Mouse (Mus musculus) kidney, embryonic 14.5 days (tissue): ENCODE results near the gene Trib2. TPM values are rescaled to one million over a fixed set of nuclear protein-coding genes. Genes with fewer than 3 reads are reported as not detected.

Experiments
- ATAC-seq: fragments of 200-750 bp; cut with Nextera tagmentation; 2 replicates; pipeline ENCODE4 v1.8.0; 2017; ENCODE audit warnings: moderate number of reproducible peaks, mild to moderate bottlenecking, moderate TSS enrichment, moderate library complexity; ENCODE audit not compliant: low FRiP score, low TSS enrichment
- H3K27ac ChIP-seq: fragments of 300-500 bp; sonication (generic); 2 replicates; pipeline ENCODE4 v1.5.1; 2014; ENCODE audit warnings: low read depth, mild to moderate bottlenecking, low read length, moderate library complexity, mixed read lengths
- H3K27me3 ChIP-seq: fragments of 300-500 bp; sonication (generic); 2 replicates; pipeline ENCODE4 v1.6.1; 2014; ENCODE audit warnings: mild to moderate bottlenecking, low read length; ENCODE audit not compliant: control insufficient read depth, insufficient read depth
- H3K36me3 ChIP-seq: fragments of 300-500 bp; sonication (generic); 2 replicates; pipeline ENCODE4 v1.6.1; 2014; ENCODE audit warnings: low read length, mixed read lengths; ENCODE audit not compliant: control insufficient read depth, insufficient read depth
- H3K4me1 ChIP-seq: fragments of 300-500 bp; sonication (generic); 2 replicates; pipeline ENCODE4 v1.6.1; 2014; ENCODE audit warnings: low read length, mixed read lengths; ENCODE audit not compliant: control insufficient read depth, insufficient read depth
- H3K4me2 ChIP-seq: fragments of 300-500 bp; sonication (generic); replicated peaks from 2 replicates; pipeline ENCODE4 v1.6.1; 2014; ENCODE audit warnings: low read depth, mild to moderate bottlenecking, low read length
- H3K4me3 ChIP-seq: fragments of 300-500 bp; sonication (generic); 2 replicates; pipeline ENCODE4 v1.5.1; 2014; ENCODE audit warnings: mild to moderate bottlenecking, low read length
- H3K9ac ChIP-seq: fragments of 300-500 bp; sonication (generic); 2 replicates; pipeline ENCODE4 v1.6.1; 2014; ENCODE audit warnings: low read depth, mild to moderate bottlenecking, low read length, moderate library complexity
- H3K9me3 ChIP-seq: fragments of 300-500 bp; sonication (generic); 2 replicates; pipeline ENCODE4 v1.6.1; 2016; ENCODE audit warnings: low read length; ENCODE audit not compliant: control insufficient read depth
- WGBS: fragments of 180-500 bp; shearing (Covaris S2); extraction: QIAGEN DNeasy Blood & Tissue Kit; methylation state at CpG from one replicate; pipeline ENCODE4 v1.1.7; 2014; 5-methylcytosine and 5-hydroxymethylcytosine counted together
- polyA plus RNA-seq: library from polyadenylated mRNA; unstranded; fragments of >200 nt; fragmentation: Nextera tagmentation; extraction: Ambion mirVana; gene quantifications from 2 replicates; pipeline ENCODE4 v1.2.1, GENCODE M21; 2014

The Trib2 gene
- polyA plus RNA-seq, 1 experiment from 2014 or later = 58.7 TPM

GRCm38 (mm10) chr12:15798019-15798418, 18.7 kb downstream of the Trib2 start:
- no peak overlapping the region for H3K9ac ChIP-seq
- peaks cover 78% of the 10 kb centered on the region for H3K36me3 ChIP-seq
- no peak overlapping the region for H3K4me3 ChIP-seq
- no peaks in the 10 kb centered on the region for H3K9me3 ChIP-seq
- no peak for ATAC-seq
- no peak overlapping the region for H3K4me2 ChIP-seq
- H3K27ac ChIP-seq = no peak overlapping the region
- 72% methylated on average over 7 of the region's 7 CpGs for WGBS
- no peaks in the 10 kb centered on the region for H3K27me3 ChIP-seq
- H3K4me1 ChIP-seq = peaks cover 15% of the 10 kb centered on the region

- Histone ChIP-seq H3K4me3 (no peak overlapping the region), H3K27me3 (no peaks in the 10 kb centered on the region), H3K9me3 (no peaks in the 10 kb centered on the region), H3K4me2 (no peak overlapping the region), H3K4me1 (peaks cover 8% of the 10 kb centered on the region; the same call in 1 of the 2 replicates), H3K36me3 (peaks cover 73% of the 10 kb centered on the region), H3K9ac (no peak overlapping the region), H3K27ac (no peak overlapping the region)
- ATAC-seq = no peak
- WGBS = 88% methylated on average over 3 of the region's 3 CpGs
Observed at GRCm38 (mm10) chr12:15795886-15796285, 20.8 kb downstream of the Trib2 start.

- Histone ChIP-seq H3K4me3 (no peak overlapping the region), H3K4me1 (no peaks in the 10 kb centered on the region), H3K27ac (no peak overlapping the region), H3K4me2 (no peak overlapping the region), H3K36me3 (peaks cover 62% of the 10 kb centered on the region), H3K9me3 (no peaks in the 10 kb centered on the region), H3K27me3 (no peaks in the 10 kb centered on the region), H3K9ac (no peak overlapping the region)
- WGBS = 89% methylated on average over 8 of the region's 8 CpGs
- ATAC-seq = no peak
Observed at GRCm38 (mm10) chr12:15793336-15793735, 23.4 kb downstream of the Trib2 start.

GRCm38 (mm10) chr12:15790181-15790580, 26.5 kb downstream of the Trib2 start:
- Histone ChIP-seq H3K27ac (no peak overlapping the region), H3K9me3 (no peaks in the 10 kb centered on the region), H3K36me3 (peaks cover 34% of the 10 kb centered on the region; the same call in 1 of the 2 replicates), H3K4me3 (no peak overlapping the region), H3K27me3 (no peaks in the 10 kb centered on the region), H3K4me2 (no peak overlapping the region), H3K9ac (no peak overlapping the region), H3K4me1 (no peaks in the 10 kb centered on the region)
- 92% methylated on average over 2 of the region's 2 CpGs for WGBS
- no peak for ATAC-seq

GRCm38 (mm10) chr12:15777047-15777446, 39.7 kb downstream of the Trib2 start:
- Histone ChIP-seq H3K27me3 (no peaks in the 10 kb centered on the region), H3K9ac (no peak overlapping the region), H3K4me3 (no peak overlapping the region), H3K9me3 (0 out of 2 replicates have a peak, but pooled peaks cover 5% of the 10 kb centered on the region), H3K27ac (no peak overlapping the region), H3K4me1 (no peaks in the 10 kb centered on the region), H3K36me3 (no peaks in the 10 kb centered on the region), H3K4me2 (no peak overlapping the region)
- ATAC-seq = no peak

GRCm38 (mm10) chr12:15771686-15772085, 45.0 kb downstream of the Trib2 start:
- WGBS = 84% methylated on average over 6 of the region's 6 CpGs
- Histone ChIP-seq H3K4me1 (no peaks in the 10 kb centered on the region), H3K27ac (no peak overlapping the region), H3K36me3 (no peaks in the 10 kb centered on the region), H3K4me3 (no peak overlapping the region), H3K9ac (no peak overlapping the region), H3K27me3 (no peaks in the 10 kb centered on the region), H3K4me2 (no peak overlapping the region), H3K9me3 (no peaks in the 10 kb centered on the region)
- ATAC-seq = no peak

- Histone ChIP-seq H3K4me1 (no peaks in the 10 kb centered on the region), H3K4me2 (no peak overlapping the region), H3K9ac (no peak overlapping the region), H3K27ac (no peak overlapping the region), H3K9me3 (no peaks in the 10 kb centered on the region), H3K4me3 (no peak overlapping the region), H3K36me3 (no peaks in the 10 kb centered on the region), H3K27me3 (no peaks in the 10 kb centered on the region)
- no peak for ATAC-seq
- 91% methylated on average over 3 of the region's 3 CpGs for WGBS
Observed at GRCm38 (mm10) chr12:15768536-15768935, 48.2 kb downstream of the Trib2 start.

GRCm38 (mm10) chr12:15765996-15766395, 50.7 kb downstream of the Trib2 start:
- Histone ChIP-seq H3K9me3 (no peaks in the 10 kb centered on the region), H3K4me3 (no peak overlapping the region), H3K27ac (no peak overlapping the region), H3K4me2 (no peak overlapping the region), H3K36me3 (no peaks in the 10 kb centered on the region), H3K4me1 (no peaks in the 10 kb centered on the region), H3K27me3 (no peaks in the 10 kb centered on the region), H3K9ac (no peak overlapping the region)
- 93% methylated on average over 12 of the region's 12 CpGs for WGBS
- ATAC-seq = no peak

- H3K4me3 ChIP-seq = no peak overlapping the region
- H3K9me3 ChIP-seq = no peaks in the 10 kb centered on the region
- H3K27ac ChIP-seq = no peak overlapping the region
- ATAC-seq = no peak
- 53% methylated on average over 1 of the region's 1 CpGs for WGBS
- no peaks in the 10 kb centered on the region for H3K27me3 ChIP-seq
- no peaks in the 10 kb centered on the region for H3K36me3 ChIP-seq
- H3K4me2 ChIP-seq = no peak overlapping the region
- H3K4me1 ChIP-seq = no peaks in the 10 kb centered on the region
- no peak overlapping the region for H3K9ac ChIP-seq
Observed at GRCm38 (mm10) chr12:15765238-15765637, 51.5 kb downstream of the Trib2 start.
